Mouse (Mus musculus) macrophage (primary cell): ENCODE measurements around the gene Sec14l5. TPM values are rescaled to one million over a fixed set of nuclear protein-coding genes. Genes with fewer than 3 reads are reported as not detected.

Experiments used
- H3K27ac ChIP-seq: fragments of 350-480 bp; formaldehyde crosslinking; 2 replicates; pipeline ENCODE4 v1.9.0; 2021
- H3K36me3 ChIP-seq: fragments of 350-480 bp; formaldehyde crosslinking; 2 replicates; pipeline ENCODE4 v1.9.0; 2021; ENCODE audit errors: inconsistent target
- H3K4me3 ChIP-seq: fragments of 350-480 bp; formaldehyde crosslinking; 2 replicates; pipeline ENCODE4 v1.9.0; 2021; ENCODE audit errors: inconsistent target
- H3K79me2 ChIP-seq: fragments of 350-480 bp; formaldehyde crosslinking; 2 replicates; pipeline ENCODE4 v1.9.0; 2021; ENCODE audit errors: inconsistent target
- WGBS: methylation state at CpG from one replicate; pipeline ENCODE4 v1.1.7; 2026; ENCODE audit warnings: inconsistent platforms; ENCODE audit not compliant: missing documents; 5-methylcytosine and 5-hydroxymethylcytosine counted together
- polyA plus RNA-seq: library from polyadenylated mRNA; stranded (reverse); fragments of 250-400 nt; gene quantifications from 3 replicates; pipeline ENCODE4 v1.2.4, GENCODE M21; 2018; ENCODE audit warnings: inconsistent platforms

Sec14l5 gene
- polyA plus RNA-seq, 1 experiment from 2014 or later, result not detected

DNA sequence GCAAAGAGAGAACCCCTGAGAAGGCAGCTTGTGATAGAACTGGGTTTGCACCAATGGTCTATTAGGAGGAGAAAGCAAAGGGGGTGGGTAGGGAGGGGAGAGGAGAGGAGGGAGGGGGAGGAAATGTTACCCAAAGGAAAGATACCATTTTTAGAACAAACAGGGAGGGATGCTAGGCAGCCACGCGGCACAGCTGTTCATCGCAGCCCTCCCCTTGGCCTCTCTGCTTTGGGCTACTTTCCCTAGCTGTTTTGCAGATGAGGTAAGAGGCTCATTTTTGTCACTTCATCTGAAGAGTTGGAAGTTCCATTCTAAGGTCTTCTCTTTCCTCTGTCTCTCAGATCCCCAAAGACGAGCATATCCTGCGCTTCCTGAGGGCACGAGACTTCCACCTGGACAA is 25.7 kb downstream of the Sec14l5 start:
- no peak overlapping the region for H3K4me3 ChIP-seq
- H3K36me3 ChIP-seq, result no peaks in the 10 kb centered on the region
- no peaks in the 10 kb centered on the region for H3K79me2 ChIP-seq
- H3K27ac ChIP-seq, result no peak overlapping the region
- 87% methylated on average over 6 of the region's 6 CpGs for whole genome bisulfite sequencing

DNA sequence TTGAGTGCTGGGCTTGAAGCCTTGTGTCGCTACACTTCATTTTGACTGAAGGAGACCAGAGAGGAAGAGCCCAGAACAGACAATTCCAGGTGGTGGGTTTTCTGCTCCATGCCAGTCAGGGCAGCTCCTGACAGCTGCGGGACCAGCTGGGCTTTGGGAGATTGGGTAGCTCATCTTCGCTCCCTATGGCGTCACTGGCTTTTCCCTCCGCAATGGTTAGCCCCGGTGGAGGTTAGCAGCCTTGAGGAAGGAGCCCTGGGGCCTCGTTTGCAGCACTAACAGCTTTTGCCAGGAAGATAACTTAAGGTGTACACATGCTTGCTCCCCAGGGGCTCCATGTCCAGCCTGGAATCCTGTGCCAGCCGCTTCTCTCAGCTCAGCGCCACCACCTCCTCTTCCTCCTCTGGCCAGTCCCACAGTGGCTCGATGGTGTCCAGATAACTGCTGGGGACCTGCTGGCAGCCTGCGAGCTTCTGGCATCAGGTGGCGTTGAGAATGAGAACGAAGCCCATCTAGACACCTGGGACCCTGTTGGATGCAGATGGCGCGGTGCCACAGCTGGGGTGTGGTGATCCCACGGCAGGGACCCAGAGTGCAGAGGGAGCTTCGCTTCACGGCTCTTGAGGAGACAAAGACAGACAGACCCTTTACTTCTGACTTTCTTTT is 36.5 kb downstream of the Sec14l5 start:
- H3K27ac ChIP-seq, result no peak overlapping the region
- 88% methylated on average over 18 of the region's 18 CpGs for WGBS

DNA sequence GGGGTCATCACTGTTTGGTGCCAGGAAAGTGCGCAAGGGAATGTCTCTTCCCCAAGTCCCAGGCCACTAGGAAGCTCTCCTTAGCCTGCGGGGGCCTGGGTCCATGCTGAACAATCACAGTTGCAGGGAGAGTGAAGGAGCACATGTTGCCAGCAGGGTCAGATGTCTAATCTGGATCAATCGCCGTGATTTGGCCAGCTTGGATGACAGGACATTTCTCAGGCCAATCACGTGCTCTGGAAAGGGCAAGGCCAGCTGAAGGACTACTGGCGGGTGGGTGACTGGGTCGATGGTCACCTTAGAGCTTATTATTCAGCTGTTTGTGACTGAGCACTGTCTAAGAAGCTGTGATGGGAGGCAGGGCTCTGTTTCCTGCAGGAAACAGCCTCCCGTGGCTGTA is 37.2 kb downstream of the Sec14l5 start:
- WGBS, result 56% methylated on average over 8 of the region's 8 CpGs
- no peaks in the 10 kb centered on the region for H3K79me2 ChIP-seq

More for the DNA sequence above, 36.5 kb downstream of the Sec14l5 start:
- H3K36me3 ChIP-seq, result no peaks in the 10 kb centered on the region
- no peak overlapping the region for H3K4me3 ChIP-seq
- H3K79me2 ChIP-seq, result no peaks in the 10 kb centered on the region

DNA sequence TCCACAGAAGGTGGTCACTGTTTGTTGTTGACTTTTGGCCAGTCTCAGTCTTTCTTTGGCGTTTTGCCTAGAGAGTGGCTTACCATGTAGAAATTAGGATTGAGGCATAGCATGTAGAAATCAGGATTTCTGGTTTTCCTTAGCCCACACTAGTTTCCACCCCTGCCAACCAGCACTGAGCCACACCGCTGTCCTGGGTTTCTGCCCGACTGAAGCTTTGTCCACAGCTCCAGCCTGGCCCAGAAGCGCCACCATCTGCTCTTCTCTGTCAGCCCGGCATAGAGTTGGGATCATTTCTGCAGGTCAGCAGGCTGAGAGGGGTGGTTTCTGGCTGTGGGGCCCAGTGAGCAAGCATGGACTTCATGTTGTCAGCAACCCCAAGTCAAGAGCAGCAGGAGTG is 38.0 kb downstream of the Sec14l5 start:
- Histone ChIP-seq H3K36me3 (no peaks in the 10 kb centered on the region), H3K27ac (no peak overlapping the region), H3K4me3 (no peak overlapping the region), H3K79me2 (no peaks in the 10 kb centered on the region)
- WGBS, result 74% methylated on average over 5 of the region's 5 CpGs

More for the DNA sequence above, 37.2 kb downstream of the Sec14l5 start:
- Histone ChIP-seq H3K4me3 (no peak overlapping the region), H3K36me3 (no peaks in the 10 kb centered on the region), H3K27ac (no peak overlapping the region)

DNA sequence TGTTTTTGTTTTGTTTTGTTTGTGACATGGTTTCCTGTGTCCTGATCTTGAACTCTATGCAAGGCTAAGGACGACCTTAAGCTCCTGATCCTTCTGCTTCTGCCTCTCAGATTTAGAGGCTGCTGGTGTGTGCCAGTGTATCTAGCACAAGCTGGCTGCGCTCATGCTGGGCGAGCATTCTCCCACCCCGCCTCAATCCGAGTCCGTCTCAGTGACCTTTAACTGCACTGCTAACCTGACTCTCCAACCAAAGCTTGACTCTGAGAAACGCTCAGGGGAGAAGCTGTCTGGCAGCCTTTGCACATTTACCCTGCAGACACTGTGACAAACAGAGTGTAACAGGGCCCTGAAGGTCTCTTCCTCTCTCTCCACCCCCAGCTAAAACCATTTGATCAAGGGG is 38.8 kb downstream of the Sec14l5 start:
- WGBS, result 91% methylated on average over 7 of the region's 7 CpGs
- H3K36me3 ChIP-seq, result no peaks in the 10 kb centered on the region
- H3K4me3 ChIP-seq, result no peak overlapping the region
- no peaks in the 10 kb centered on the region for H3K79me2 ChIP-seq
- H3K27ac ChIP-seq, result no peak overlapping the region

DNA sequence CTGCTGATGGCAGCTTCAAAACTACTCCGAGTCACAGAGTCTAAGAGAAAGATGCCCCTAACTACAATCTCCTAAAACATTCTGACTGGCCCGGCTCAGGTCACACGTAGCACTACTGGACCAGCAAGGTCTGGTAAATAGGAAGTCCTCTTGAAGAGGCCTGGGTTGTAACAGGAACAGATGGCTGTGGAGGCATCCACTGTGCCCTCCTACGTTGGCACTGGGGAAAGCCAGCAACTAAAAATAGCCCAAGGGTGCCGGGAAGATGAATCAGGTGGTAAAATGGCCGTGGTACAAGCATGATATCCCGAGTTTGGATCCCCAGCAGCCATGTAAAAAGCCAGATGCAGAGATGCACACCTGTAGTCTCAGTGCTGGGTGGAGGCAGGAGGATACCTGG is 39.3 kb downstream of the Sec14l5 start:
- no peaks in the 10 kb centered on the region for H3K79me2 ChIP-seq
- WGBS, result 45% methylated on average over 7 of the region's 7 CpGs
- H3K4me3 ChIP-seq, result no peak overlapping the region
- no peaks in the 10 kb centered on the region for H3K36me3 ChIP-seq
- H3K27ac ChIP-seq, result no peak overlapping the region

DNA sequence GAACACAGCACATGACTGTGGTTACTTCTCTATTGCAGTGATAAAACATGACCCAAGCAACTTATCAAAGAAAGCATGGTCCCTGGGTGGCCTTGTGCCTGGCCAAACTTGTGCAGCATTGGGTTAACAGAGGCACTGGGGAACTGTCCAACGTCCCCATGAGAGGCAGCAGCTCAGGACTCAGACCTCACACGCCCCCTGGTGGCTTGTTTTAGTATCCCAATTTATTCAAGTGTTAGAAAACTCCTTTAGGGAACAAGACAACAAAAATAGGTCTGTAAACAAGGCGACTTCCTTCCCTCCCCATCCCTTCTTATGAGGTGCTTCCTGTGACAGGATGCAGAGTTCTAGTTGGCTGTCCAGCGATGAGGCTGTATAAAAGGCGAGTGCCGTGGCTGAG is 48.2 kb downstream of the Sec14l5 start:
- 38% methylated on average over 6 of the region's 6 CpGs for WGBS
- H3K36me3 ChIP-seq, result peaks cover 47% of the 10 kb centered on the region
- H3K27ac ChIP-seq, result no peak overlapping the region
- H3K4me3 ChIP-seq, result no peak overlapping the region
- no peaks in the 10 kb centered on the region for H3K79me2 ChIP-seq

DNA sequence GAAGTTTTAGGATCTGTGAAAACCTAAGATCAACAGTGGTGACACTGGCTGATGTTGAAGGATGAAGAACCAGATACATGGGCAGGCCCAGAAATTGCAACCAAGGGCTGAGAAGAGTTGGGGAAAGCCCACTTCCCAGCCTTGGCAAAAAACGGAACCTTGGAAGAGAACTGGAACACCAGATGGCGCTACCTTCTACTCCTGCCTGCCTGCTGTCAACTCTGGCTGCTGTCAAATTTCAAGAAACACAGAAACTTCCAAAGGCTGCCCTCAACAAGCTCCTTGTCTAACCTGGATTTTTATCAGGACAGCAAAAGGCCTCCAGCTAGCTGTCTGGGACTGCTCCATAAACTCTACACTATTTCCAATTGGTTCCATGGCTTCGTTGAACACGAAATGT is 55.8 kb downstream of the Sec14l5 start:
- H3K79me2 ChIP-seq, result peaks cover 34% of the 10 kb centered on the region
- peak overlapping the region; percentile 61 for H3K27ac ChIP-seq
- peaks cover 38% of the 10 kb centered on the region for H3K36me3 ChIP-seq
- WGBS, result 7% methylated on average over 4 of the region's 4 CpGs
- peak overlapping the region; percentile 63 for H3K4me3 ChIP-seq

DNA sequence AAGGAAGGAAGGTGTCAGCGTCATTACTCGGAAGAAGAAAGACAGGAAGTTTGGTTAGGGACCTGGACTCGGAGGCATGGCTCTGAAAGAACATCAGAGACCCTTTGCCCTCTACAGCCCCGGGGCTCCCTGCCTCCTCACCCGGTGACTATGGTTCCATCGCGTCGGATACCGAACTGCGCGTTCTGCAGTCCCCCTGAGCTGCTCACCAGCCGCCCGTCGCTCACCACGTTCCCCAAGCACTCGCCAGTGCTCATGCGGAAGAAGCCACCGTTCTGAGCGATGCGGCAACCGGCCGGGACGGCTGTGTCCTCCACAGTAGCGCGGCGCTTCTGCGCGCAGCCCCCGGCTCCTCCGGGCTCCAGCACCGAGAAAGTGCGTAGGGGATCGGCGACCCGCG is 56.3 kb downstream of the Sec14l5 start:
- H3K79me2 ChIP-seq, result peaks cover 34% of the 10 kb centered on the region
- peak overlapping the region; percentile 61 for H3K27ac ChIP-seq
- 0% methylated on average over 36 of the region's 36 CpGs for WGBS
- H3K4me3 ChIP-seq, result peak overlapping the region; percentile 63
- peaks cover 32% of the 10 kb centered on the region for H3K36me3 ChIP-seq

DNA sequence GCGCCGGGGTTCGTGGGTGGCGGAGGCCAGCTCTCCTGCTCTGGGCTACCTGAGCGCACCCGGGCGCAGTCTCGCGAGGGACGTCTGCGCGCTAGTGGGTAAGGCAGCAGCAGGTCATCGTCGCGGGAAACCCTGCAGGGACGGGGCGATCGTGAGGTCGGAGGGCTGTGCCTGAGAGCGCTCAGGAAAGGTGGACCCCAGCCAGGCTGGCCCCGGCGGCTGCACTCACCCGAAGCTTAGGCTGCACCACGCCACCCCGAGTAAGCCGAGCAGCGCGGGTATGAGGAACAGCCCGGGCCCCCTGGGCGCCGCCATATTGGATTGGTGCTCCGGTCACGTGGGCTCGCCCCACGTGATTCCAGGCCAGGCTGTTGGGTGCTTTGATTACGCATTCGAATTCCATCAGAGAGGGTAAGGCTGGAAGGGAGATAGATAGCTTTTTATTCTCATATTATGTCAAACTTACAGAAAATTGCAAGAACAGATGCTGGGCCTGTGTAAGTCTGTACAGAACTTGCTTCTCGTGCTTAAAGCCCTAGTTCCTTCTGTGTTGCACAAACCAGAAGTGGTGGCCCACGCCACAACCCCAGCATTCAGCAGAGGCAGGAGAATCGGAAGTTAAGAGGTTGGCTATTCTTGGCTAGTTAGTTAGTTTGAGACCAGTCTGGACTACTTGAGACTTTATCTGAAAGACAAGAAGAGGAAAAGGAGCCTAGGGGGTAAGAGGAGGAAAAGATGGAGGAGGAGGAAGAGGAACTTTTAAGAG is 56.9 kb downstream of the Sec14l5 start, which contains the start of gene Nagpa:
Nagpa (minus strand) TSS at position 345 of the 766 bp plus-strand sequence.
- 2% methylated on average over 40 of the region's 40 CpGs for WGBS
- H3K79me2 ChIP-seq, result peaks cover 34% of the 10 kb centered on the region
- H3K27ac ChIP-seq, result peak within 1 kb of the TSS; percentile 80
- peaks cover 26% of the 10 kb centered on the region for H3K36me3 ChIP-seq
- H3K4me3 ChIP-seq, result peak within 1 kb of the TSS; percentile 63

DNA sequence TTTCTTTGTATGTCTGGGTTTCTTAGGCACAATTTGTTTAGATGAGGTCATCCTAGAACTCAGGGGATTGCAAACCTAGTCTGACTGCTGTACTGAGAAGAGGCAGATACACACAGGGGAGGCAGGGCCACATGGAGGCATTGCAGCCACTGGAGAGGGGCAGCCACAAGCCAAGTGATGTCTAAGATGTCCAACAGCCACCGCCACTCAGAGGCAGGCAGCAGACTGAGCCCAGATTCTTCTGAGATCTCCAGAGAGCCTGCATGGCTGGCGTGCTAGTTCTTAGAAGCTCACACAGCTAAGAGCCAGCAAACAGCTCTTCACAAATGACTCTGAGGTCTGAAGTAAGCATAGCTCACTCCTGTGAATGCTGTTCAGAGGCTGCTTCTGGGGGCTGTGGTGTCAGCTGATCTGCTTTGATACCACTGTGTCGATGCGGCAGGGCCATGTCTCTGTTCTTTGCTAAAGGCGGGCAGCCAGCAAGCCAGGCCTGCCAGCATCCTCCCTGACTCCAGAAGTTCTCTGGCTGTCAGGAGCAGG is 58.6 kb downstream of the Sec14l5 start:
- 98% methylated on average over 5 of the region's 5 CpGs for WGBS
- no peak overlapping the region for H3K27ac ChIP-seq
- peaks cover 34% of the 10 kb centered on the region for H3K79me2 ChIP-seq
- peaks cover 9% of the 10 kb centered on the region; the same call in 1 of the 2 replicates for H3K36me3 ChIP-seq
- no peak overlapping the region for H3K4me3 ChIP-seq

DNA sequence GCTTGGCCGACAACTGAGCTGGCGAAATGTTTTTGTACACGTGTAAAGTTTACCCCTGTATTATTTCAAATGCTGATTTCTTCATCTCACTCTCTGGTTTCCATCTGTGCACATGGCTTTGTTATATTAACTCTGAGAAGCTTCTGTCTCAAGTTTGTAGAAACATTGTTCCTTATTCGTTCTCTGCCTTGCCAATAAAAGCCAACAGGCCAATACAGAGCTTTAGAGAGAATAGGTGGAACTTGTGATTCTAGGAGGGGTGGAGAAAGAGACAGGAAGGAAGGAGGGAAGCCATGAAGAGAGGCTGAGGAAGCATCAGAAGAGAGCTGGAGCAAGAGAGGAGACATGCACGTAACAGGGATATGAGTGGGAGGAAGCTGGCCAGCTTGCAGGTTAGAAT is 59.1 kb downstream of the Sec14l5 start:
- Histone ChIP-seq H3K79me2 (peaks cover 29% of the 10 kb centered on the region), H3K36me3 (peaks cover 4% of the 10 kb centered on the region; the same call in 1 of the 2 replicates), H3K4me3 (no peak overlapping the region), H3K27ac (no peak overlapping the region)
- 85% methylated on average over 5 of the region's 5 CpGs for WGBS

DNA sequence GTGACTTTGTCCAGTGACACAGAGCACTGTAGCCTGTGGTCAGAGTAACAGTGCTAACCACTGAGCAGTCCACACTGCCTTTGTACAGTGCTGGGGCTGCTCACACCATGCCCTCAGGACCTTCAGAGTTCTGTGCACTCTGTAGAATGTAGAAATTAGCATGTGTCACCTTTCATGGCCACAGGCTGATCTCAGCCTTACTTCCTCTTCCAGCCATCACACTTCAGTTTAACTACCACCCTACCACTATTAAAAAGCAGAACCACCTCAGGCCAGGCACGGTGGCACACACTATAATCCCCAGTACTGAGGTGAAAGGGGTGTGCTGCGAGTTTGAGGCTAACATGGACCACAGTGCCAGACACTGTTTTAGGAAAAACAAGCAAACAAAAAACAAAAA is 63.5 kb downstream of the Sec14l5 start:
- Histone ChIP-seq H3K27ac (no peak overlapping the region), H3K36me3 (no peaks in the 10 kb centered on the region), H3K4me3 (no peak overlapping the region), H3K79me2 (no peaks in the 10 kb centered on the region)
- 20% methylated on average over 2 of the region's 2 CpGs for WGBS

DNA sequence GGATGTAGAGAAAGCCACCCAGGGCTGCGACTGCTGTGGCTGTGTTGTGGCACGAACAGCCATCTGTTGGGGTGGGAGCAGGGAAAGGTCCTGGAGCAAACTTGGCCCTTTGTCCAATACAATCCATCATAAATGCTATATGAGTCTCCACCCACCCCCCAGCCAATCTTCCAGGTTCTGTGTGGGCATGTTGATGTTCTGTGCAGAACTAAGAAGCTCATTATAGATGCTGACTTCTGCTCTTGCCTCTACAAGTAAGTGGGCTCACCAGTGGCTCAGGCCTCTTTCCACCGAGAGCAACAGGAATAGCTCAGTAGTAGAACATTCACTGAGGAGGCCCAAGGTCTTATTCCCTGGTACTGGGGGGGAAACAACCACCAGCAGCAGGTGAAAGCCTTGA is 65.2 kb downstream of the Sec14l5 start:
- H3K79me2 ChIP-seq, result no peaks in the 10 kb centered on the region
- H3K36me3 ChIP-seq, result no peaks in the 10 kb centered on the region
- H3K4me3 ChIP-seq, result no peak overlapping the region
- no peak overlapping the region for H3K27ac ChIP-seq
- WGBS, result 100% methylated on average over 3 of the region's 3 CpGs

DNA sequence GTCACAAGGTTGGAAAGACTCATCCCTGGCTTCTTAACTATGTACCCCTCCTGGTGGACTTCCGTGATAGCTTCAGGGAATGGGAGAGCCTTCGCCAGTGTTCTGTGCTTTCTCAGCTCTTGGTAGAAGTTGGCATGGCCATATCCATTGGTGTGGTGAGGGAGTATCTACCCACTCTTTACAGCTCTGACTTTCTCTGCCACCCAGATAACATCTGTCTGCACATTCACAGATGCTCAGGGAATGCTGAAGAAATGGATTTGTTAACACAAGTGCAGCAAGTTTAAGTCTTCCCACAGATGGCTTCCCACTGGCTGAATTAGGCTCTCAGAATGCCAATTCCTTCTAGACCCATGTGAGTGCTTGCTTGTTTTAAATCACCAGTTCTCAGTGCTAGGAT is 67.2 kb downstream of the Sec14l5 start:
- WGBS, result 91% methylated on average over 2 of the region's 2 CpGs
- H3K4me3 ChIP-seq, result no peak overlapping the region
- no peaks in the 10 kb centered on the region for H3K36me3 ChIP-seq
- H3K27ac ChIP-seq, result no peak overlapping the region
- H3K79me2 ChIP-seq, result no peaks in the 10 kb centered on the region
